Mouse (Mus musculus): Measurements from ENCODE around the gene Chrnb2. TPM values are rescaled to one million over a fixed set of nuclear protein-coding genes. Genes with fewer than 3 reads are reported as not detected.
A peak's percentile ranks its signal among the peaks of the same experiment; 100 is the strongest.

Gene Chrnb2
- total and polyA plus RNA-seq, 3 experiments, result 0.19 to 1.3 (median 0.59) TPM

- no peak overlapping the region for H3K9ac ChIP-seq (ENCODE audit: insufficient read depth, low read depth)
- H3K4me3 ChIP-seq (replicated peaks in 1 of 3; ENCODE audit: low read depth in 2 of 3, low read length in 2 of 3, poor library complexity in 1 of 3), result no peak overlapping the region
- H3K4me2 ChIP-seq (ENCODE audit: insufficient read depth, low read depth, poor library complexity, severe bottlenecking), result no peak overlapping the region
- no peak overlapping the region for H3K27ac ChIP-seq (ENCODE audit: insufficient read depth, low read depth)
- H3K4me1 ChIP-seq (ENCODE audit: control insufficient read depth in 1 of 2, insufficient read depth in 2 of 2), result peaks cover 2 to 30% of the 10 kb centered on the region in 2 experiments; a peak in 2 of 4 replicates
- H3K79me2 ChIP-seq (replicated peaks; ENCODE audit: control insufficient read depth, extremely low read depth, insufficient read depth, poor library complexity, severe bottlenecking), result no peaks in the 10 kb centered on the region
- no peaks in the 10 kb centered on the region for H3K9me3 ChIP-seq (replicated peaks; ENCODE audit: low read length)
- dilution Hi-C loops (cut with MboI; ENCODE audit: extremely low pct_ligation_motif_present, extremely low pct_unique_long_range_greater_than_20kb, low sequenced_read_pairs) (no loop called here), in situ Hi-C loops (cut with MboI; ENCODE audit: low pct_ligation_motif_present, low pct_unique_long_range_greater_than_20kb, low sequenced_read_pairs) (loop anchor here (5.0 to 25.0 kb wide), 2 partner anchors 66 to 176 kb away; partner anchors contain the start of gene Atp8b2)
- TF ChIP-seq RAD21 (IDR thresholded peaks at IDR 0.05; ENCODE audit: low read depth, low read length), result no peak
- TF ChIP-seq JUND (conservative IDR thresholded peaks at IDR 0.05; ENCODE audit: low read depth, low read length), result no peak
- TF ChIP-seq UBTF (IDR thresholded peaks at IDR 0.05; ENCODE audit: low read depth, low read length), result no peak
- TF ChIP-seq EP300 (IDR thresholded peaks at IDR 0.05; ENCODE audit: low read length), result no peak
- TF ChIP-seq PAX5 (IDR thresholded peaks at IDR 0.05; ENCODE audit: low read length), result no peak
- no peak for TF ChIP-seq GABPA (IDR thresholded peaks at IDR 0.05; ENCODE audit: insufficient replicate concordance, low read depth, low read length)
- TF ChIP-seq BHLHE40 (IDR thresholded peaks at IDR 0.05; ENCODE audit: low read depth, low read length), result no peak
- no peak for TF ChIP-seq SMC3 (IDR thresholded peaks at IDR 0.05; ENCODE audit: low read depth, low read length)
- TF ChIP-seq NELFE (IDR thresholded peaks at IDR 0.05; ENCODE audit: low read depth, low read length), result no peak
- no peak for TF ChIP-seq HCFC1 (IDR thresholded peaks at IDR 0.05; ENCODE audit: low read depth, low read length)
- TF ChIP-seq MEF2A (IDR thresholded peaks at IDR 0.05; ENCODE audit: borderline replicate concordance, low read depth, low read length), result no peak
- TF ChIP-seq ZC3H11A (IDR thresholded peaks at IDR 0.05; ENCODE audit: low read depth, low read length), result no peak
- TF ChIP-seq CTCF (conservative IDR thresholded peaks at IDR 0.05 in 1 of 2, IDR thresholded peaks at IDR 0.05 in 1 of 2; ENCODE audit: low read depth in 2 of 2, low read length in 2 of 2), result no peak
- no peak for TF ChIP-seq USF2 (conservative IDR thresholded peaks at IDR 0.05; ENCODE audit: low read depth, low read length)
- no peak for TF ChIP-seq TCF12 (IDR thresholded peaks at IDR 0.05; ENCODE audit: low read depth, low read length)
- TF ChIP-seq ETS1 (conservative IDR thresholded peaks at IDR 0.05; ENCODE audit: low read depth, low read length), result no peak
- no peak for TF ChIP-seq USF1 (IDR thresholded peaks at IDR 0.05; ENCODE audit: low read depth, low read length)
- TF ChIP-seq TBP (conservative IDR thresholded peaks at IDR 0.05; ENCODE audit: low read depth, low read length), result no peak
- peaks cover 20 to 29% of the 10 kb centered on the region in 2 experiments for H3K36me3 ChIP-seq (replicated peaks in 1 of 2; ENCODE audit: control insufficient read depth in 1 of 2, insufficient read depth in 1 of 2, low read length in 1 of 2)
- DNase-seq (ENCODE audit: extremely low read depth), result no peak
- no peaks in the 10 kb centered on the region for H3K27me3 ChIP-seq (replicated peaks)
Observed at GRCm38 (mm10) chr3:89786275-89786674, 21.8 kb upstream of the Chrnb2 start.

GRCm38 (mm10) chr3:89784991-89785753 lies 20.7 kb upstream of the Chrnb2 start:
- in situ Hi-C loops (cut with MboI; ENCODE audit: low pct_ligation_motif_present, low pct_unique_long_range_greater_than_20kb, low sequenced_read_pairs), result loop anchor here (5.0 to 25.0 kb wide), 2 partner anchors 67 to 177 kb away; partner anchors contain the start of gene Atp8b2
- TF ChIP-seq SIN3A (IDR thresholded peaks at IDR 0.05; ENCODE audit: low read length) (no peak), USF1 (IDR thresholded peaks at IDR 0.05; ENCODE audit: low read depth, low read length) (no peak), CHD1 (IDR thresholded peaks at IDR 0.05; ENCODE audit: low read depth, low read length) (no peak), ZC3H11A (IDR thresholded peaks at IDR 0.05; ENCODE audit: low read depth, low read length) (peak; percentile 65), NELFE (IDR thresholded peaks at IDR 0.05; ENCODE audit: low read depth, low read length) (0 out of 2 replicates have a peak, but pooled peaks have one; percentile 26), BHLHE40 (IDR thresholded peaks at IDR 0.05; ENCODE audit: low read depth, low read length) (peak; percentile 5; the same call in 1 of the 2 replicates), ZKSCAN1 (IDR thresholded peaks at IDR 0.05; ENCODE audit: borderline replicate concordance, low read depth, low read length) (no peak), USF2 (conservative IDR thresholded peaks at IDR 0.05; ENCODE audit: low read depth, low read length) (no peak), JUND (conservative IDR thresholded peaks at IDR 0.05; ENCODE audit: low read depth, low read length) (no peak), PAX5 (IDR thresholded peaks at IDR 0.05; ENCODE audit: low read length) (no peak), ZNF384 (IDR thresholded peaks at IDR 0.05; ENCODE audit: low read depth, low read length) (no peak), JUN (IDR thresholded peaks at IDR 0.05; ENCODE audit: insufficient read depth, low read depth, low read length) (no peak), GABPA (IDR thresholded peaks at IDR 0.05; ENCODE audit: insufficient replicate concordance, low read depth, low read length) (no peak), MAX (IDR thresholded peaks at IDR 0.05; ENCODE audit: low read length) (no peak), KAT2A (IDR thresholded peaks at IDR 0.05; ENCODE audit: insufficient replicate concordance, low read length) (no peak), TBP (conservative IDR thresholded peaks at IDR 0.05; ENCODE audit: low read depth, low read length) (no peak), IRF4 (IDR thresholded peaks at IDR 0.05; ENCODE audit: low read depth, low read length) (peak; percentile 79), MAZ (IDR thresholded peaks at IDR 0.05; ENCODE audit: low read depth, low read length) (0 out of 2 replicates have a peak, but pooled peaks have one; percentile 55), RAD21 (IDR thresholded peaks at IDR 0.05; ENCODE audit: low read depth, low read length) (peak; percentile 93), POLR2AphosphoS2 (IDR thresholded peaks at IDR 0.05; ENCODE audit: low read depth, low read length) (no peak), UBTF (IDR thresholded peaks at IDR 0.05; ENCODE audit: low read depth, low read length) (no peak)

More at GRCm38 (mm10) chr3:89784991-89785753, 20.7 kb upstream of the Chrnb2 start:
- 0 out of 2 replicates have a peak overlapping the region, but pooled peaks have one; percentile 36 for H3K9ac ChIP-seq (ENCODE audit: insufficient read depth, low read depth)
- no peak overlapping the region for H3K27ac ChIP-seq (ENCODE audit: insufficient read depth, low read depth)
- H3K4me3 ChIP-seq (replicated peaks in 1 of 3; ENCODE audit: low read depth in 2 of 3, low read length in 2 of 3, poor library complexity in 1 of 3), result no peak overlapping the region
- H3K9me3 ChIP-seq (replicated peaks; ENCODE audit: low read length), result no peaks in the 10 kb centered on the region
- no peaks in the 10 kb centered on the region for H3K27me3 ChIP-seq (replicated peaks)
- H3K4me1 ChIP-seq (ENCODE audit: control insufficient read depth in 1 of 2, insufficient read depth in 2 of 2), result peaks cover 2 to 30% of the 10 kb centered on the region in 2 experiments; a peak in 2 of 4 replicates
- H3K79me2 ChIP-seq (replicated peaks; ENCODE audit: control insufficient read depth, extremely low read depth, insufficient read depth, poor library complexity, severe bottlenecking), result no peaks in the 10 kb centered on the region
- dilution Hi-C loops (cut with MboI; ENCODE audit: extremely low pct_ligation_motif_present, extremely low pct_unique_long_range_greater_than_20kb, low sequenced_read_pairs), result no loop called here
- H3K36me3 ChIP-seq (replicated peaks in 1 of 2; ENCODE audit: control insufficient read depth in 1 of 2, insufficient read depth in 1 of 2, low read length in 1 of 2), result peaks cover 31 to 40% of the 10 kb centered on the region in 2 experiments
- DNase-seq (ENCODE audit: extremely low read depth), result peak; percentile 51
- H3K4me2 ChIP-seq (ENCODE audit: insufficient read depth, low read depth, poor library complexity, severe bottlenecking), result peak overlapping the region; percentile 74

All from CH12.LX (cell line).